Mouse (Mus musculus) T-helper 1 cell (primary cell): ENCODE data around the gene Grk5.

Experiments used
- in situ Hi-C: fragments of 300-600 bp; cut with MboI, MseI; formaldehyde crosslinking; loops from one replicate; pipeline ENCODE4 v1.15.1; 2025; ENCODE audit warnings: high pct_unique_total_duplicates

The Grk5 gene

GRCm38 (mm10) chr19:60972281-60973015 is 82.9 kb downstream of the Grk5 start:
- in situ Hi-C loops: no loop called here

GRCm38 (mm10) chr19:60973508-60973907 is 84.0 kb downstream of the Grk5 start:
- in situ Hi-C loops: no loop called here

DNA sequence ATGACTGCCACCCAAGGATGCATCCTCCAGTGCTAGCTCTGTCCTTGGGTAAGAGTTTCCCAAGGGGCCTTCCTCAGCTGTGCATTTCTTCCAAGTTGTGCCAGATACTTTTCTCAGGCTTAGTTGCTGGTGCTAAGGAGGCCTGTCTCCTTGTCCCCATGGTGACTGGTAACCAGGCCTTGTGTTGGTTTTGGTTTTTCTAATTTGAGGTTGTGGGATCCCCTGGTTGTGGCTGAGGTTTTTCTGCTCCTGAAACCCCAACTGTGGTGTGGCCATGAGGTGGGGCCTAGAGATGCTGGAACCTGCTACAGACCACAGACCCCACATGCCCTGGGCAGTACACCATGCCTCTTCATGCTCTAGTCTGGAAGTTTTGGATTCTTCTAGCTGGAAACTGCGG is 90.0 kb downstream of the Grk5 start:
- in situ Hi-C loops: no loop called here

- in situ Hi-C loops: no loop called here
These were observed 91.8 kb downstream of the Grk5 start for GRCm38 (mm10) chr19:60981391-60981790.

GRCm38 (mm10) chr19:60981894-60982293 is 92.3 kb downstream of the Grk5 start:
- in situ Hi-C loops: no loop called here

GRCm38 (mm10) chr19:60989766-60990165 is 100.2 kb downstream of the Grk5 start:
- in situ Hi-C loops: no loop called here

- in situ Hi-C loops: no loop called here
These were observed 104.7 kb downstream of the Grk5 start for GRCm38 (mm10) chr19:60994214-60994613.

GRCm38 (mm10) chr19:60994845-60995244 is 105.3 kb downstream of the Grk5 start:
- in situ Hi-C loops: no loop called here

- in situ Hi-C loops: no loop called here
These were observed 108.2 kb downstream of the Grk5 start for GRCm38 (mm10) chr19:60997784-60998183.

- in situ Hi-C loops: no loop called here
These were observed 110.1 kb downstream of the Grk5 start for GRCm38 (mm10) chr19:60999652-61000051.

- in situ Hi-C loops: no loop called here
These were observed 111.4 kb downstream of the Grk5 start for GRCm38 (mm10) chr19:61000958-61001357.

GRCm38 (mm10) chr19:61009266-61009665 is 119.7 kb downstream of the Grk5 start:
- in situ Hi-C loops: no loop called here

DNA sequence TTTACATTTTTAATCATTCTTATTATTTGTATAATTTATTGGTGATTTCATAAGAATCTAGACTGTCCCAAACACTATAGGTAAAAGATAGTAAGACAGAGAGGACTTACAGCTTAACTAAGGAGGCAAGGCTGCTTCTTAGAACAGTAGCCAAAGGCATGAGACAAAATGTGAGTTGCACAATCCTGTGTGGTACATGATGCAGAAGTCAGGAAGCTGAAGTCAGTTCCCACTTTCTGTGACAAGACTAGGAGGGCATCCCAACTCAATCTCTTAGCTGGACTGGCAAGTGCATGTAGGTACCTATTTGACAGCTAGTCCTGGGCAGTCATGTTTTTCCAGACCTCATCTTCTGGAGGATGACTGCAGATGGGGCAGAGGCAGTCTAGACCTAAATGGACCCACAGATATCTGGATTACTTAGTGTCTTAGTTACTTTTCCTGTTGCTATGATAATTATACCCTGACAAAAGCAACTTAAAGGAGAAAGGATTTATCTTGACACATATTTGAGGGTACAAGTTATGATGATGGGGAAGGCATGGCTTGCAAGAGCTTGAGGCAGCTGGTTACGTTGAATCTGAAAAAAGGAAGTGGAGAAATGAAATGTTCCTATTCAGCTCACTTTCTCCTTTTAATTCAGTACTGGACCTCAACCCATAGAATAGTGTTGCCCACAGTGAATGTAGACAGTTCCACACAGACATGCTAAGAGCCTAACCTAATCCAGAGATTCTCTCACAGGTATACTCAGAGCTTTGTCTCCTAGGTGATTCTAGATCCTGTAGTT is 128.1 kb downstream of the Grk5 start:
- in situ Hi-C loops: no loop called here

GRCm38 (mm10) chr19:61021502-61021901 is 132.0 kb downstream of the Grk5 start:
- in situ Hi-C loops: no loop called here

DNA sequence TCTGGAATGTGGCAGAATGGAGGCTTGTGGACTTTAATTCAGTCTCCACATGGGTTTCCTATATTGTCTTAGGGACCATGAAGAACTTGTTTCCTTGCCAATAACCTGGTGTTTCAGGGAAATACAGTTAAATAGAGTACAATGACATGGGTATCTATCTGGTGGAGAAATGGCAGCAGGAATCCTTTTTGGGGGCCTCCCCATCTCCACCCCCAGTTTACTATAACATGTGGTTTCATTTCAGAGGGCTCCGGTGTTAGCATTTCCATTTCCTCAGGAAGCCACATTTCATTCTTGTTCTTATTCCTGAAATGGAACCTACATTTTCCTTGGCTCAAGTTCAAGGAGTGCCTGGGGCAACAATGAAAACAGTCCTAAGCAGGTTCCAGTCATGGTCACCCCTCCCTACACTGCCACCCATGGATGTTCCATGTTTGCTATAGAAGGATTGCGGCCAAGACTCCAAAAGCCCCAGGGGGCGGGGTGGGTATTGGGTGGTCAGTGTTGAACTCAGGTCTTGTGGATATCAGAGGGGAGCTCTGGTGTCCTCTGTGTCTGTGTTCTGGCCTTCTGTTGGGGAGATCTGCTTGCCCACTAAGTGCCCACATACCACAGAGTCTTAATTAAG is 132.5 kb downstream of the Grk5 start:
- in situ Hi-C loops: no loop called here

DNA sequence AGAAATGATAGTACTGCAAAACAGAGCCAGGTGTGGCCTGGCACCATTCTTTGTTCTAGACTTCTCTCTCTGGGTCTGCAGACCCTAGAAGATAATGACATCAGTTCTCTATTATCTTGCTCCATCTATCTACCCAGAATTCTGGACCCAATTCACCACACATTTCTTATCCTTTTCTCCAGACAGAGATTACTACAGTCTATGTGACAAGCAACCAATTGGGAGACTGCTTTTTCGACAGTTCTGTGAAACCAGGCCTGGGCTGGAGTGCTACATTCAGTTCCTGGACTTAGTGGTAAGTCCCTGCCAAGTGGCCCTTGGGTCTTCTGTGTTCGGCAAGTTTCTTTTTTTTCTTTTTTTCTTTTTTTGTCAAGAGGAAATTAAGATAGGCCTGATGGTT is 142.0 kb downstream of the Grk5 start:
- in situ Hi-C loops: no loop called here

GRCm38 (mm10) chr19:61039151-61039550 is 149.6 kb downstream of the Grk5 start:
- in situ Hi-C loops: no loop called here

GRCm38 (mm10) chr19:61048646-61049045 is 159.1 kb downstream of the Grk5 start:
- in situ Hi-C loops: no loop called here

- in situ Hi-C loops: no loop called here
These were observed 159.9 kb downstream of the Grk5 start for GRCm38 (mm10) chr19:61049413-61049812.

DNA sequence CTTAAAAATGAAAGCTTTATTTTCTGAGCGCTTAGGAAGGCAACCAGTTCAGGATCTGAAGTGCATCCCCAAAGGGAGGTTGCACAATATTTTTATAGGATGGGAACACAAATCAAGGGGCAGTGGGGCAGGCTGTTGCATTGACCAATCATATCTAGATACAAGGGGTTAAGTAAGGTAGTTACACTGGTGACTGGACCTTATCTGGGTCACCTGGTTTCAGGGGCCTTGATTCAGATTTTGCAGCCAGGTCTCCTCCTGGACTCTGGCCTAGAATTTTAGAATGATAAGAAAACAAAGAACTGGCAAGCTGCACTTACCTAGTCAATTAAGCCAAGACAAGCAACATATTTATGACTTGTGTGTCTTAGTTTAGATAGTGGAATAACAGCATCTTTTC is 161.6 kb downstream of the Grk5 start:
- in situ Hi-C loops: no loop called here

- in situ Hi-C loops: no loop called here
These were observed 162.5 kb downstream of the Grk5 start for GRCm38 (mm10) chr19:61052008-61052407.

- in situ Hi-C loops: no loop called here
These were observed 163.2 kb downstream of the Grk5 start for GRCm38 (mm10) chr19:61052786-61053185.
